Mouse (Mus musculus) thymus, postnatal 36 days (tissue): ENCODE measurements around the gene Glis3.

Experiments
- DNase-seq, 2 experiments: peaks; one replicate each; pipeline ENCODE4 v3.0.0; 2022; ENCODE audit warnings: mixed read lengths in 2 of 2

Glis3 gene

GRCm38 (mm10) chr19:28580499-28580898 is 99.4 kb downstream of the Glis3 start:
- DNase-seq: no peak

- no peak for DNase-seq
These were observed 100.0 kb downstream of the Glis3 start for GRCm38 (mm10) chr19:28579724-28580375.

GRCm38 (mm10) chr19:28577023-28577422 is 102.9 kb downstream of the Glis3 start:
- DNase-seq: no peak

GRCm38 (mm10) chr19:28576619-28577018 is 103.3 kb downstream of the Glis3 start:
- DNase-seq: no peak

GRCm38 (mm10) chr19:28573641-28574040 is 106.2 kb downstream of the Glis3 start:
- no peak for DNase-seq

- no peak for DNase-seq
These were observed 110.0 kb downstream of the Glis3 start for GRCm38 (mm10) chr19:28569856-28570255.

GRCm38 (mm10) chr19:28567100-28567499 is 112.8 kb downstream of the Glis3 start:
- DNase-seq: no peak

GRCm38 (mm10) chr19:28566554-28566953 is 113.3 kb downstream of the Glis3 start:
- DNase-seq: no peak

GRCm38 (mm10) chr19:28561697-28562002 is 118.2 kb downstream of the Glis3 start:
- DNase-seq: no peak

- no peak for DNase-seq
These were observed 118.8 kb downstream of the Glis3 start for GRCm38 (mm10) chr19:28560801-28561696.

GRCm38 (mm10) chr19:28559836-28560235 is 120.0 kb downstream of the Glis3 start:
- no peak for DNase-seq

- DNase-seq: no peak
These were observed 120.5 kb downstream of the Glis3 start for GRCm38 (mm10) chr19:28559400-28559799.

- DNase-seq: no peak
These were observed 121.2 kb downstream of the Glis3 start for GRCm38 (mm10) chr19:28558661-28559060.

- no peak for DNase-seq
These were observed 122.1 kb downstream of the Glis3 start for GRCm38 (mm10) chr19:28557559-28558328.

GRCm38 (mm10) chr19:28555181-28555929 is 124.5 kb downstream of the Glis3 start:
- DNase-seq: no peak

GRCm38 (mm10) chr19:28550611-28551010 is 129.3 kb downstream of the Glis3 start:
- DNase-seq: no peak

- peak; percentile 15 to 37 for DNase-seq
These were observed 132.9 kb downstream of the Glis3 start for GRCm38 (mm10) chr19:28546933-28547332.

GRCm38 (mm10) chr19:28545493-28545892 is 134.4 kb downstream of the Glis3 start:
- DNase-seq: no peak

GRCm38 (mm10) chr19:28538813-28539212 is 141.1 kb downstream of the Glis3 start:
- DNase-seq: no peak

GRCm38 (mm10) chr19:28534964-28535363 is 144.9 kb downstream of the Glis3 start:
- no peak for DNase-seq

GRCm38 (mm10) chr19:28533576-28533975 is 146.3 kb downstream of the Glis3 start:
- no peak for DNase-seq

GRCm38 (mm10) chr19:28531750-28532149 is 148.1 kb downstream of the Glis3 start:
- no peak for DNase-seq

- DNase-seq: peak; percentile 49 to 50
These were observed 149.0 kb downstream of the Glis3 start for GRCm38 (mm10) chr19:28530846-28531245.
